Mouse (Mus musculus) cerebellum, adult 11 months (tissue): Measurements from ENCODE around the gene Tmem14c.

Experiments used
- DNase-seq: peaks from one replicate; pipeline ENCODE4 v3.0.0; 2022

Gene Tmem14c

DNA sequence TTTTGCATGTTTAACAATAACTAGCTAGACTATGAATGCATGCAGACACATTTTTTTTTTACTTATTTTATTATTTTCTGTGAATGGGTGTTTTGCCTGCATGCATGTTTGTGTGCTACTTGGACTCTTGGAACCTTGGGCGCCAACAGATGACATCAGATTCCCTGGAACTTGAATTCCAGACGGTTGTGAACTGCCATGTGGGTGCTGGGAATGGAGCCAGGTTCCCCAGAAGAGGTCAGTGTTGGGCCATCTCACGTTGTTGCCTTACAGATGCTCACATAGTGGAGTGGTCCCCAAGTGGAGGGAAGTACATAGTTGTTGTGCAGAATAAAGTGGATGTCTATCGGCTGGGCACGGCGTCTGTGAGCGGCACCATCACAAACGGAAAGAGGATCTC, 7.1 kb upstream of the Tmem14c start:
- DNase-seq, result no peak

GRCm38 (mm10) chr13:41016797-41017405, 809 bp downstream of the Tmem14c start:
- DNase-seq, result no peak

DNA sequence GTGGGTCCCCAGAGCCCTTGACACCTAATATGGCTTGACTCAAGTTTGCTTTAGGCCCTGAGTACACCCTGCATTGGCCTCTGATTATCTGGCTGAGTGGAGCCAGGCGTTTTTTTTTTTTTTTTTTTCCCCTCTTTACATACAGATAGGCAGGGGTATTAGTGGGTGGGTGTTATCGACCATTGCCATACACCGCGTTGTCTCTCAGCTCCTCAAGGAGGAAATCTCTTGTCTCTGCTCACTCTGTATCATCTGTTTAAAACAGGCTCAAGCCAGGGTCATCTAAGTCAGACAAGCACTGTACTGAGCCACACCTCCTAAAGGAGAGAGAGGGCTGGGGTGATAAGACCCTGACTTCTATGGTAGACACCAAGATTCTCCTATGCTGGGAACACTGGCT, 1.7 kb downstream of the Tmem14c start:
- DNase-seq, result no peak

GRCm38 (mm10) chr13:41018236-41018635, 2.1 kb downstream of the Tmem14c start:
- no peak for DNase-seq

DNA sequence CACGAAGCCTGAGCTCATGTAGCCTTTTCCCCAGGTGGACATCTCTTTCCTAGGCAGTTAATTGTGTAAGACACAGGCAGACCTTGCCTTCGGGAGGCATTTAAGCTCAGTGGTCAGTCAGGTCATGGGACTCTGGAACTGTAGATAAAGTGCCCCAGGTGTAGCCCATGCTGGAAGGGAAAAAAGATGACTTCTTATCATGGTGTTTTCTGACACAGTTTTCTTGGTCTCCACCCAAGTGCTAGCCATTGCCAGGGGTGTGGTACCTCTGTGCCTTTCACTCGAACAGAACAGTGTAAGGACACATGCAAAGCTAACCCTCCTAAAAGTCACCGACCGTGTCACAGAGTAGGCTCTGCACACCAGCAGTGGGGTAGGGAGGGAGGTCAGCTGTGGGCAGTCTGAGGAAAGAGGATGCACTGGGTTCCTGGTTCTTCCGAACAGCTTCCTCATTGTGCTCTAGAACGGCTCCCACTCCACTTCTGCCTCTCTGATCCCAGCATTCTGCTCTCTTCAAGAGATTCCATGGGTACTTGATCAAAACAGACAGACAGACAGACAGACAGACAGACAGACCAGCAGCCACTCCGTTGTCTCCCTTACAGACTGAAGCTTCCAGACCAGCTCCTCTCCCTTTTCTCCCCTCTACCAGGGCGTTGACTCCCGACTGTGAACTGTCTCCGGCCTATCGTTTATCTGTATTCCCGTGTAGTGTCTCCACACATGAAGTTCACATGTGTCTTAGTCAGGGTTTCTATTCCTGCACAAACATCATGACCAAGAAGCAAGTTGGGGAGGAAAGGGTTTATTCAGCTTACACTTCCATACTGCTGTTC, 2.9 kb downstream of the Tmem14c start:
- no peak for DNase-seq

DNA sequence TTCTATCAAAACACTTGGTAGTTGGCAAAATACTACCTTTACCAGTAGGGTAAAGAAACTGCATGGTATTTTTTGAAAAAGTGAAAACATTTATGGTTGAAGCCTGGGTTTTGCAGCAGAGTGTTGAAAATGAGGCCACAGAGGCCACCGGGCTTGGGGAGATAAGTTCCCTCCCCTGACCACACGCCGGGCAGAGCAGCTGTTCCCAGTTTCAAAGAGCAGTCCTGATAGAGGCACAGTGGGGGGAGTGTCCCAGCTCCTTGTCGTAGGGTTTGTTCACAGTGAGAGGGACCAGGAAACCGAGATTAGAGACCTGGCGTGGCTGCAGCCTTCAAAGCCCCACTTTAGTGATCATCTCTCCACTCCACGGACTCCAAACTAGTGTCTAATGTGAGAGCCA, 4.4 kb downstream of the Tmem14c start:
- no peak for DNase-seq

DNA sequence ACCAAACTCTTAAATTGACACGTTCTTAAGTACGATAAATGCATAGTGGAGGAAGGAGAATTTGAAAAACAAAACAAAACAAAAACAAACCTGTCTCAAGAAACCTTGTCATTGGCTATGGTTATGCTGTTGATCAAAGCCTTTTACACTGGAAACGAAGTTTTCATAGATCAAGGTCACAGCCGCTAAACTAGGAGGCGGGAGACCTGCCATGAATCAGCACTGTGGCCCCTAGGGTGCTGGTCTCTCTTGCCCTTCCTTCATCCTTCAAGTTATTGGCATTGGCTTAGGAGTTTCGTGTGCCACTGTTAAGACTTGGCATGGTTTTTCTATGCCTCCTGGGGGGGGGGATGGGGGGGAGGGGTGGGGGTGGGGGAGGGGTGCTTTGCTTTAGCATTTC, 5.5 kb downstream of the Tmem14c start:
- DNase-seq, result no peak

DNA sequence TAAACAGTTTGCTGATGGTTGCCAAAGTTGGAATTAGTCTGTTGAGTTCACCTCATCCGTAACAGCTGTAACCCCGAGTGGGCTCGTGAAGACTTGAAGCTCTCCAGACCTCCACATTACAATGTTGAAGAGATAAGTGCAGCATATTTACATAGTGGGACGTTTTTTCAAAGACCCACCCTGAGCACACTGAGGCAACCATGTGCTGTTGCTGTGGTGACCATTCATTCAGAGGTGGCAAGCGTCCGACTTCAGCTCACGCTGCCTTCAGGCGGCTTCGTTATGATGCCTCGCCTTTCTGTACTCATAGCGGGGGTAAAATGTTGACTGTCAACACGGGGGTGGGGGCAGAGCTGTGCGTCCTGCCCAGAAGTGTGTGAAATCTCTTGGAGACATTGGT, 6.0 kb downstream of the Tmem14c start:
- DNase-seq, result no peak

DNA sequence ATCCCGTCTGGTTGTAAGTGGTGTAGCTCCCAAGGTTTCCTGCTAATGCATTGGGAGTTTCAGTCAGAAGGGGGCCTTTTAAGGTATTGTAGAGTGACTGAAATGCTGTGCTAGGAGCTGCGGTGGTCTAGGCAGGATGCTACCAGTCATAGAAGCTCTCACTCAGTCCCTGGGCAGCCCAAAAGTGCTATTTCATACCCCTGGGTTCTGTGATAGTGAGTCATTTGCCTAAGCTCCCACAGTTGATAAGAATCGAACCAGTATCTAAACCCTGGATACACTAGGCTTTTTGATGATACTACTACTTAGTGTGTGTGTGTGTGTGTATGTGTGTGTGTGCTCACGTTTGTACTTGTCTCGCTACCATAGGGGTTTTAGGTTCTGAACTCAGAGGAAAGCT, 14.0 kb downstream of the Tmem14c start:
- DNase-seq, result no peak

DNA sequence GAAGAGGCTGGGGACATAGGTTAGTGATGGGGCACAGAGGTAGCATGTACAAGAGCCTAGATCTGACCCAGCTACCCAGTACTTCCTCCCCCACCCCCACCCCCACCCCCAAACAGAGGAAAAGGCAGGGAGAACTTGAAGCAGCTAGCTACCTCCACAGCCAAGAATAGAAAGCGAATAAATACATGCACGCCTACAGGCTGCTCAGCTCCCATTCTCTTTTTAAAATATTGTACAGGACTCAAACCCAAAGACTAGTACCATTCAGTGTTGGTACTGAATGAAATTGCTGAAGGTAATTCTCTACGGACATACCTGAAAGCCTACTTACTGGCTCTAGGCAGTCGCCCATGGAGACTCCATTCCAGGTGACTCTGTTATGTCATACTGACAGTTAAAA, 26.4 kb downstream of the Tmem14c start:
- no peak for DNase-seq

DNA sequence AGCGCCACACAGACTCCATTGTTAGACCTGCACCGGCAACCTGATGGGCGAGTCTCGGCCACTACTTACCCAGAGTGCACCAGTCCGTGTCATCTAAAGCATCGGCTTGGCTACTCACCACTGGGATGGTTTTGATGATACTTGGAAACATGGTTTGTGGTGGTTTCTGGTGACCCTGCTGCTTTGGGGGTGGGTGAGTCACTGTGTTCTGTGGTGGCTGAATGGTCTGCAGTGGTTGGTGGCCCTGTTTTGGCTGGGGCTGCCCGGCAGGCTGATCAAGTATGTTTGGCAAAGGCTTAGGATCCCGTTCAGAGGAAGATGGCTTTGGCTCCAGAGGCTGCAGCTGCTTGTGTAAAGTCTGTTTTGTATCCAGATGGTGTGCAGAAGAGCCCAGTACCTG, 29.8 kb downstream of the Tmem14c start:
- no peak for DNase-seq

DNA sequence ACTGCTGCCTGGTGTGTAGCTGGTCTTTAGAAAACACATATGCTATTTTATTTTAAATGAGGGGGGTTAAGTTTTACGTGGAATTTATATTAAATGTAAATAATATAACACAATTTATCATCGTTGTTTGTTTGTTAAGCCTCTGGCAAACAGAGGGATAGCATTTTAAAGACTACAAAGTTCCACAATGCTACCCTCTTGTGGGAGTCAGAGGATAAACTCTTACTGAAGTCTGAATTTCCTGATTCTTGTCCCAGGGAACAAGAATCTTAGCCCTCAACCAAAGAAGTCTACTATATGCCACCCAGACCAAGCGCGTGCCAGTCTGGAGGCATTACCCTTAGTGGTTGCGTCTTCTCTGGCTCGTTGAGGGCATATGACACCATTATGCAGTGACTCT, 31.2 kb downstream of the Tmem14c start:
- no peak for DNase-seq

DNA sequence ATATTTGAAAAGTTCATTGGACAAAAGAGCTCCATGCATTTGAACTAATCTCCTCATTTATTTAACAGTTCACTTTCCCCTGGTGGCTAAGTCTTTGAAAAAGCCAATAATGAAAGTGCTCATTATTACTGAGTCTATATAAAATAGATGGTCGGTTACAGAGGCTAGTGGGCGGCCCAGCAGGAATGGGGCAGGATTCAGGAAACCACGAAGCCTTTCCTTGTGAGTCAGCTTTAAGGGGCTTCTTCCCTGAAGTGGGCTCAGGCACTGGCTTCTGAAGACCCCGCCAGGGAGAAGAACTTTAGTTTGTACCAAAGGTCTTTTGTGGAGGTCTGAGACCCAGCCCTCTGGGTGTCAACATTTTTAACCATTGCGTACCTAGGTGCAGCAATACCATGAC, 35.9 kb downstream of the Tmem14c start:
- DNase-seq, result no peak

DNA sequence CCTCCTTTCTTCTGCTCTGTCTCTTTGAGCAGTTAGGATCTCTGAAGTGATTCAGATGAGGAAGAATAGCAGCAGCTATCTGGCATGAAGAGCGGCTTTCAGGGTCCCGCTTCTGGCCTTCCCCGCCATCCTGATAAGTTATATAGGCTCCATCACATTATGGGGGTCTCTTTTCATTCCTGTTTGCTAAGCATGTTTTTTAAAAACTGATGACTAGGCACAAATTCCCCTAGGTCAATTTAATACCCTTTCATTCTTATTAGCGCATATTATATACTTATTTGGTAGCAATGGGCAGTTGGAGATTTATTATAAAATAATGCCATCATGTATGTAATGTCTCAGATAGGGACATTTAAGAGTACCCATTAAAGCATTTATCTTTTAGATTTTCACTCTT, 51.5 kb downstream of the Tmem14c start:
- DNase-seq, result no peak

GRCm38 (mm10) chr13:41071617-41072016, 55.5 kb downstream of the Tmem14c start:
- DNase-seq, result no peak
